Mouse (Mus musculus) left cerebral cortex, postnatal 36 days (tissue): ENCODE results near the gene Pole. TPM values are rescaled to one million over a fixed set of nuclear protein-coding genes. Genes with fewer than 3 reads are reported as not detected.

ENCODE experiments used
- DNase-seq, 2 experiments: peaks; one replicate each; pipeline ENCODE4 v3.0.0; 2021 to 2022; ENCODE audit warnings: low spot score in 2 of 2, mixed read lengths in 1 of 2
- intact Hi-C: fragments of 180-260 bp; cut with DNase I; formaldehyde crosslinking; loops from one replicate; pipeline ENCODE4 v1.15.1; 2025
- total RNA-seq, 2 experiments: library from RNA; stranded (reverse); gene quantifications; 2 replicates each; pipeline ENCODE4 v1.2.3; 2021

Gene Pole
- total RNA-seq = 1 to 10 TPM; 1.0 to 1.5 TPM

- intact Hi-C loops = no loop called here
Observed at GRCm38 (mm10) chr5:110285770-110286445, at the start of gene Pole, which contains the start of gene Pxmp2. Pole (plus strand) TSS chr5:110286306. Pxmp2 (minus strand) TSS chr5:110286186.

GRCm38 (mm10) chr5:110244091-110244490 lies 42.0 kb upstream of the Pole start:
- intact Hi-C loops = no loop called here

More at GRCm38 (mm10) chr5:110285770-110286445, at the start of gene Pole, which contains the start of gene Pxmp2:
- DNase-seq = peak; percentile 74 to 78

GRCm38 (mm10) chr5:110266941-110267340 lies 19.2 kb upstream of the Pole start:
- no peak for DNase-seq
- intact Hi-C loops = no loop called here

More at GRCm38 (mm10) chr5:110244091-110244490, 42.0 kb upstream of the Pole start:
- DNase-seq = no peak

- intact Hi-C loops = no loop called here
- peak; percentile 87 for DNase-seq
Observed at GRCm38 (mm10) chr5:110269141-110270101, 16.7 kb upstream of the Pole start, which contains the start of gene Pgam5. Pgam5 (minus strand) TSS chr5:110269913.

- intact Hi-C loops = no loop called here
- DNase-seq = no peak
Observed at GRCm38 (mm10) chr5:110270242-110270641, 15.9 kb upstream of the Pole start.

GRCm38 (mm10) chr5:110274147-110274546 lies 12.0 kb upstream of the Pole start:
- intact Hi-C loops = no loop called here
- no peak for DNase-seq

- DNase-seq = no peak
- intact Hi-C loops = no loop called here
Observed at GRCm38 (mm10) chr5:110274846-110275245, 11.3 kb upstream of the Pole start.

GRCm38 (mm10) chr5:110276391-110276790 lies 9.7 kb upstream of the Pole start:
- intact Hi-C loops = no loop called here
- no peak for DNase-seq

- DNase-seq = no peak
- intact Hi-C loops = no loop called here
Observed at GRCm38 (mm10) chr5:110276910-110277309, 9.2 kb upstream of the Pole start.

GRCm38 (mm10) chr5:110281984-110282383 lies 4.1 kb upstream of the Pole start:
- intact Hi-C loops = no loop called here
- DNase-seq = no peak

- DNase-seq = no peak
- intact Hi-C loops = no loop called here
Observed at GRCm38 (mm10) chr5:110284536-110284935, 1.6 kb upstream of the Pole start.

- intact Hi-C loops = no loop called here
- no peak for DNase-seq
Observed at GRCm38 (mm10) chr5:110285156-110285555, 950 bp upstream of the Pole start.

- intact Hi-C loops = no loop called here
- DNase-seq = no peak
Observed at GRCm38 (mm10) chr5:110286446-110287083, 459 bp downstream of the Pole start.

GRCm38 (mm10) chr5:110287084-110287475 lies 974 bp downstream of the Pole start:
- intact Hi-C loops = no loop called here
- no peak for DNase-seq

GRCm38 (mm10) chr5:110291649-110292048 lies 5.5 kb downstream of the Pole start:
- no peak for DNase-seq
- intact Hi-C loops = no loop called here

- intact Hi-C loops = no loop called here
- no peak for DNase-seq
Observed at GRCm38 (mm10) chr5:110296637-110297036, 10.5 kb downstream of the Pole start.

GRCm38 (mm10) chr5:110300591-110300990 lies 14.5 kb downstream of the Pole start:
- intact Hi-C loops = no loop called here
- no peak for DNase-seq

- no peak for DNase-seq
- intact Hi-C loops = no loop called here
Observed at GRCm38 (mm10) chr5:110308861-110309260, 22.8 kb downstream of the Pole start.

GRCm38 (mm10) chr5:110313127-110313526 lies 27.0 kb downstream of the Pole start:
- intact Hi-C loops = no loop called here
- no peak for DNase-seq

- intact Hi-C loops = no loop called here
- no peak for DNase-seq
Observed at GRCm38 (mm10) chr5:110330508-110330907, 44.4 kb downstream of the Pole start.
